Mouse (Mus musculus) myocyte (in vitro differentiated cells): ENCODE measurements around the gene Cwc22. TPM values are rescaled to one million over a fixed set of nuclear protein-coding genes. Genes with fewer than 3 reads are reported as not detected.
"Not testable (repeated sequence)": the region's sequence is repeated elsewhere in the genome, so short reads cannot be mapped to it uniquely, and the experiment has no call there.

Source experiments
- H3K27me3 ChIP-seq: one replicate; pipeline ENCODE4 v1.6.1; 2011; ENCODE audit not compliant: control insufficient read depth, insufficient read depth, insufficient read length
- H3K36me3 ChIP-seq: one replicate; pipeline ENCODE4 v1.6.1; 2011; ENCODE audit not compliant: control insufficient read depth, insufficient read depth
- H3K4me2 ChIP-seq: one replicate; pipeline ENCODE4 v1.6.1; 2011; ENCODE audit warnings: low read depth, control low read depth
- H3K4me3 ChIP-seq: one replicate; pipeline ENCODE4 v1.5.1; 2011; ENCODE audit warnings: mild to moderate bottlenecking, control low read depth, moderate library complexity
- H3K79me2 ChIP-seq: one replicate; pipeline ENCODE4 v1.6.1; 2011; ENCODE audit not compliant: control insufficient read depth, insufficient read depth
- H3ac ChIP-seq: one replicate; pipeline ENCODE4 v1.6.1; 2011; ENCODE audit not compliant: control insufficient read depth, insufficient read length
- CEBPB ChIP-seq: IDR thresholded peaks from 2 replicates; pipeline ENCODE4 v1.6.1; 2011; ENCODE audit warnings: mild to moderate bottlenecking, moderate library complexity; ENCODE audit not compliant: poor library complexity, insufficient read depth, severe bottlenecking
- E2F4 ChIP-seq: IDR thresholded peaks from one replicate; pipeline ENCODE4 v1.6.1; 2011; ENCODE audit warnings: mild to moderate bottlenecking, control low read depth, moderate library complexity; ENCODE audit not compliant: insufficient read depth
- MAX ChIP-seq: IDR thresholded peaks from one replicate; pipeline ENCODE4 v1.6.1; 2011; ENCODE audit warnings: low read depth, mild to moderate bottlenecking, control low read depth
- MYOD1 ChIP-seq, 3 experiments: IDR thresholded peaks; one replicate each; pipeline ENCODE4 v1.6.1; 2011; ENCODE audit warnings: control low read depth in 2 of 3, low read depth in 2 of 3, mild to moderate bottlenecking in 2 of 3, moderate library complexity in 1 of 3; ENCODE audit not compliant: insufficient read length in 2 of 3, control insufficient read depth in 1 of 3
- MYOG ChIP-seq, 3 experiments: IDR thresholded peaks; one replicate each; pipeline ENCODE4 v1.6.1; 2011; ENCODE audit warnings: control low read depth in 2 of 3, low read depth in 2 of 3, mild to moderate bottlenecking in 2 of 3; ENCODE audit not compliant: insufficient read length in 2 of 3, control insufficient read depth in 1 of 3, insufficient read depth in 1 of 3
- POLR2A ChIP-seq: IDR thresholded peaks from one replicate; pipeline ENCODE4 v1.6.1; 2011; ENCODE audit warnings: low read depth, mild to moderate bottlenecking, control low read depth, moderate library complexity; ENCODE audit not compliant: insufficient read length
- POLR2AphosphoS2 ChIP-seq: IDR thresholded peaks from one replicate; pipeline ENCODE4 v1.6.1; 2011; ENCODE audit warnings: low read depth, control low read depth; ENCODE audit not compliant: insufficient read length
- REST ChIP-seq: IDR thresholded peaks from one replicate; pipeline ENCODE4 v1.6.1; 2011; ENCODE audit warnings: mild to moderate bottlenecking, control low read depth, moderate library complexity; ENCODE audit not compliant: insufficient read depth, insufficient read length
- SRF ChIP-seq: IDR thresholded peaks from one replicate; pipeline ENCODE4 v1.6.1; 2011; ENCODE audit warnings: low read depth; ENCODE audit not compliant: control insufficient read depth, insufficient read length
- TCF12 ChIP-seq: IDR thresholded peaks from one replicate; pipeline ENCODE4 v1.6.1; 2011; ENCODE audit warnings: mild to moderate bottlenecking, control low read depth; ENCODE audit not compliant: poor library complexity, insufficient read depth, severe bottlenecking
- TCF3 ChIP-seq: IDR thresholded peaks from one replicate; pipeline ENCODE4 v1.6.1; 2011; ENCODE audit warnings: low read depth, control low read depth; ENCODE audit not compliant: insufficient read length
- USF1 ChIP-seq: IDR thresholded peaks from one replicate; pipeline ENCODE4 v1.6.1; 2011; ENCODE audit warnings: low read depth, mild to moderate bottlenecking, control low read depth, moderate library complexity
- polyA plus RNA-seq: library from polyadenylated mRNA; unstranded; fragments of >200 nt; fragmentation: generic; extraction: Trizol; gene quantifications from one replicate; pipeline ENCODE4 v1.2.1, GENCODE M21; 2012; ENCODE audit warnings: missing spikeins

Gene Cwc22
- polyA plus RNA-seq, 1 experiment, result 8.3 TPM

- Histone ChIP-seq H3K36me3 (peaks cover 56% of the 10 kb centered on the region), H3K4me3 (no peak overlapping the region), H3K79me2 (no peaks in the 10 kb centered on the region), H3K27me3 (no peaks in the 10 kb centered on the region), H3K4me2 (no peak overlapping the region), H3ac (no peak overlapping the region)
- TF ChIP-seq REST, result no peak
- TF ChIP-seq USF1, result no peak
- no peak for TF ChIP-seq CEBPB
- no peak for TF ChIP-seq MAX
- TF ChIP-seq TCF12, result no peak
- TF ChIP-seq TCF3, result no peak
- no peak for TF ChIP-seq SRF
- no peak for TF ChIP-seq MYOD1 (IDR thresholded peaks at IDR 0.05; ENCODE audit: control insufficient read depth in 1 of 3, insufficient read length in 2 of 3, low read depth in 2 of 3)
- TF ChIP-seq POLR2A, result no peak
Measured at GRCm38 (mm10) chr2:77897988-77898387, 48.2 kb downstream of the Cwc22 start.

- H3ac ChIP-seq, result no peak overlapping the region
- H3K4me2 ChIP-seq, result no peak overlapping the region
- TF ChIP-seq SRF (no peak), E2F4 (no peak), POLR2AphosphoS2 (no peak), MAX (no peak), TCF12 (no peak), USF1 (no peak), MYOG (IDR thresholded peaks at IDR 0.05; ENCODE audit: control insufficient read depth in 1 of 3, insufficient read depth in 1 of 3, insufficient read length in 2 of 3, low read depth in 2 of 3) (no peak), TCF3 (no peak), REST (no peak), CEBPB (no peak), POLR2A (no peak), MYOD1 (IDR thresholded peaks at IDR 0.05; ENCODE audit: control insufficient read depth in 1 of 3, insufficient read length in 2 of 3, low read depth in 2 of 3) (no peak)
- no peak overlapping the region for H3K4me3 ChIP-seq
- peaks cover 52% of the 10 kb centered on the region for H3K36me3 ChIP-seq
- H3K79me2 ChIP-seq, result no peaks in the 10 kb centered on the region
- no peaks in the 10 kb centered on the region for H3K27me3 ChIP-seq
Measured at GRCm38 (mm10) chr2:77897558-77897899, 48.6 kb downstream of the Cwc22 start.

- H3K36me3 ChIP-seq, result peaks cover 50% of the 10 kb centered on the region
- no peak overlapping the region for H3K4me3 ChIP-seq
- no peaks in the 10 kb centered on the region for H3K79me2 ChIP-seq
- H3ac ChIP-seq, result no peak overlapping the region
- TF ChIP-seq TCF3, result no peak
- no peak for TF ChIP-seq E2F4
- no peak for TF ChIP-seq CEBPB
- TF ChIP-seq REST, result no peak
- no peak for TF ChIP-seq MYOG (IDR thresholded peaks at IDR 0.05; ENCODE audit: control insufficient read depth in 1 of 3, insufficient read depth in 1 of 3, insufficient read length in 2 of 3, low read depth in 2 of 3)
- TF ChIP-seq USF1, result no peak
- no peak for TF ChIP-seq TCF12
- no peak for TF ChIP-seq SRF
- no peak for TF ChIP-seq POLR2A
- no peak for TF ChIP-seq MAX
- TF ChIP-seq POLR2AphosphoS2, result no peak
- TF ChIP-seq MYOD1 (IDR thresholded peaks at IDR 0.05; ENCODE audit: control insufficient read depth in 1 of 3, insufficient read length in 2 of 3, low read depth in 2 of 3), result no peak
- no peak overlapping the region for H3K4me2 ChIP-seq
- no peaks in the 10 kb centered on the region for H3K27me3 ChIP-seq
Measured at GRCm38 (mm10) chr2:77896843-77897557, 49.2 kb downstream of the Cwc22 start.

GRCm38 (mm10) chr2:77895906-77896570 lies 50.1 kb downstream of the Cwc22 start:
- H3K27me3 ChIP-seq, H3K4me2 ChIP-seq, H3ac ChIP-seq, H3K4me3 ChIP-seq, H3K79me2 ChIP-seq: not testable (repeated sequence)
- H3K36me3 ChIP-seq, result peaks cover 45% of the 10 kb centered on the region

GRCm38 (mm10) chr2:77894896-77895295 lies 51.3 kb downstream of the Cwc22 start:
- no peaks in the 10 kb centered on the region for H3K27me3 ChIP-seq
- no peak overlapping the region for H3K4me3 ChIP-seq
- H3K36me3 ChIP-seq, result peaks cover 34% of the 10 kb centered on the region
- H3ac ChIP-seq, result no peak overlapping the region
- no peak for TF ChIP-seq E2F4
- no peak for TF ChIP-seq MYOG (IDR thresholded peaks at IDR 0.05; ENCODE audit: control insufficient read depth in 1 of 3, insufficient read depth in 1 of 3, insufficient read length in 2 of 3, low read depth in 2 of 3)
- TF ChIP-seq SRF, result no peak
- no peak for TF ChIP-seq REST
- TF ChIP-seq MAX, result no peak
- no peak for TF ChIP-seq POLR2AphosphoS2
- no peak for TF ChIP-seq CEBPB
- no peak for TF ChIP-seq USF1
- TF ChIP-seq MYOD1 (IDR thresholded peaks at IDR 0.05; ENCODE audit: control insufficient read depth in 1 of 3, insufficient read length in 2 of 3, low read depth in 2 of 3), result no peak
- TF ChIP-seq TCF12, result no peak
- TF ChIP-seq POLR2A, result no peak
- no peak for TF ChIP-seq TCF3
- no peaks in the 10 kb centered on the region for H3K79me2 ChIP-seq
- H3K4me2 ChIP-seq, result no peak overlapping the region
